Mouse (Mus musculus) CH12.LX (cell line): ENCODE results near the gene Rrbp1. TPM values are rescaled to one million over a fixed set of nuclear protein-coding genes. Genes with fewer than 3 reads are reported as not detected.

Source experiments
- DNase-seq: peaks from one replicate; pipeline ENCODE4 v3.0.0-alpha.2; 2013; ENCODE audit errors: extremely low read depth
- H3K27ac ChIP-seq: 2 replicates; pipeline ENCODE4 v1.5.1; 2012; ENCODE audit warnings: low read depth, mild to moderate bottlenecking, control low read depth, moderate library complexity; ENCODE audit not compliant: insufficient read depth
- H3K27me3 ChIP-seq: replicated peaks from 2 replicates; pipeline ENCODE3; 2012; ENCODE audit warnings: inconsistent platforms
- H3K36me3 ChIP-seq, 2 experiments: replicated peaks in 1 of 2; 2 replicates each; pipeline versions ENCODE3 to v1.6.1; 2012; ENCODE audit warnings: inconsistent platforms in 1 of 2, low read length in 1 of 2, mild to moderate bottlenecking in 1 of 2, mixed read lengths in 1 of 2, moderate library complexity in 1 of 2; ENCODE audit not compliant: control insufficient read depth in 1 of 2, insufficient read depth in 1 of 2
- H3K4me1 ChIP-seq, 2 experiments: 2 replicates each; pipeline ENCODE4 v1.6.1; 2012; ENCODE audit warnings: inconsistent platforms in 1 of 2, moderate library complexity in 1 of 2; ENCODE audit not compliant: insufficient read depth in 2 of 2, control insufficient read depth in 1 of 2
- H3K4me2 ChIP-seq: 2 replicates; pipeline ENCODE4 v1.6.1; 2012; ENCODE audit warnings: low read depth, mild to moderate bottlenecking, control low read depth; ENCODE audit not compliant: poor library complexity, insufficient read depth, severe bottlenecking
- H3K4me3 ChIP-seq, 3 experiments: fragments of 150-350 bp in 1 of 3; sonication (generic) in 1 of 3; replicated peaks in 1 of 3; 2 replicates each; pipeline versions ENCODE3 to v1.5.1; 2011 to 2012; ENCODE audit warnings: low read depth in 2 of 3, low read length in 2 of 3, mild to moderate bottlenecking in 2 of 3, moderate library complexity in 2 of 3, control low read depth in 1 of 3, improper control_type of control experiment in 1 of 3, inconsistent platforms in 1 of 3, mixed read lengths in 1 of 3; ENCODE audit not compliant: poor library complexity in 1 of 3
- H3K79me2 ChIP-seq: replicated peaks from 2 replicates; pipeline ENCODE4 v1.6.1; 2012; ENCODE audit warnings: mild to moderate bottlenecking, moderate library complexity; ENCODE audit not compliant: control insufficient read depth, poor library complexity, insufficient read depth, severe bottlenecking; ENCODE audit errors: extremely low read depth
- H3K9ac ChIP-seq: 2 replicates; pipeline ENCODE4 v1.6.1; 2012; ENCODE audit warnings: low read depth, mild to moderate bottlenecking, control low read depth, moderate library complexity; ENCODE audit not compliant: insufficient read depth
- H3K9me3 ChIP-seq: replicated peaks from 2 replicates; pipeline ENCODE3; 2012; ENCODE audit warnings: low read length, inconsistent platforms, mixed read lengths
- BHLHE40 ChIP-seq: IDR thresholded peaks from 2 replicates; pipeline ENCODE4 v1.6.1; 2011; ENCODE audit warnings: mild to moderate bottlenecking, low read depth, low read length, improper control_type of control experiment
- CHD1 ChIP-seq: IDR thresholded peaks from 2 replicates; pipeline ENCODE4 v1.6.1; 2012; ENCODE audit warnings: low read depth, low read length, improper control_type of control experiment, inconsistent platforms
- E2F4 ChIP-seq: IDR thresholded peaks from 2 replicates; pipeline ENCODE4 v1.6.1; 2011; ENCODE audit warnings: low read depth, low read length, improper control_type of control experiment; ENCODE audit not compliant: insufficient replicate concordance
- ELF1 ChIP-seq: IDR thresholded peaks from 2 replicates; pipeline ENCODE4 v1.6.1; 2014; ENCODE audit warnings: low read depth, mild to moderate bottlenecking, inconsistent platforms, low read length, improper control_type of control experiment
- EP300 ChIP-seq: IDR thresholded peaks from 2 replicates; pipeline ENCODE4 v1.6.1; 2011; ENCODE audit warnings: low read length, improper control_type of control experiment
- ETS1 ChIP-seq: conservative IDR thresholded peaks from 2 replicates; pipeline ENCODE4 v1.6.1; 2012; ENCODE audit warnings: low read depth, mild to moderate bottlenecking, inconsistent platforms, low read length, improper control_type of control experiment, moderate library complexity
- GABPA ChIP-seq: IDR thresholded peaks from 2 replicates; pipeline ENCODE4 v1.6.1; 2012; ENCODE audit warnings: low read depth, low read length, improper control_type of control experiment, inconsistent platforms; ENCODE audit not compliant: insufficient replicate concordance
- IRF4 ChIP-seq: IDR thresholded peaks from 2 replicates; pipeline ENCODE4 v1.6.1; 2014; ENCODE audit warnings: low read depth, mild to moderate bottlenecking, inconsistent platforms, low read length, improper control_type of control experiment
- JUN ChIP-seq: IDR thresholded peaks from 2 replicates; pipeline ENCODE4 v1.6.1; 2011; ENCODE audit warnings: low read depth, mild to moderate bottlenecking, low read length, improper control_type of control experiment, moderate library complexity; ENCODE audit not compliant: insufficient read depth
- KAT2A ChIP-seq: IDR thresholded peaks from 2 replicates; pipeline ENCODE4 v1.6.1; 2012; ENCODE audit warnings: low read length, improper control_type of control experiment, inconsistent platforms; ENCODE audit not compliant: insufficient replicate concordance
- MAZ ChIP-seq: IDR thresholded peaks from 2 replicates; pipeline ENCODE4 v1.6.1; 2012; ENCODE audit warnings: low read depth, mild to moderate bottlenecking, inconsistent platforms, low read length, improper control_type of control experiment, moderate library complexity
- MYC ChIP-seq: IDR thresholded peaks from 2 replicates; pipeline ENCODE4 v1.6.1; 2011; ENCODE audit warnings: low read depth, mild to moderate bottlenecking, improper control_type of control experiment, low read length
- NELFE ChIP-seq: IDR thresholded peaks from 2 replicates; pipeline ENCODE4 v1.6.1; 2011; ENCODE audit warnings: low read depth, low read length, improper control_type of control experiment
- NRF1 ChIP-seq: IDR thresholded peaks from 2 replicates; pipeline ENCODE4 v1.6.1; 2014; ENCODE audit warnings: low read depth, mild to moderate bottlenecking, inconsistent platforms, low read length, improper control_type of control experiment, moderate library complexity
- PAX5 ChIP-seq: IDR thresholded peaks from 2 replicates; pipeline ENCODE4 v1.6.1; 2012; ENCODE audit warnings: low read length, inconsistent platforms, mixed read lengths
- POLR2AphosphoS2 ChIP-seq: IDR thresholded peaks from 2 replicates; pipeline ENCODE4 v1.6.1; 2011; ENCODE audit warnings: low read depth, low read length, improper control_type of control experiment
- RAD21 ChIP-seq: IDR thresholded peaks from 2 replicates; pipeline ENCODE4 v1.6.1; 2011; ENCODE audit warnings: low read depth, mild to moderate bottlenecking, low read length, improper control_type of control experiment, moderate library complexity
- SIN3A ChIP-seq: IDR thresholded peaks from 2 replicates; pipeline ENCODE4 v1.6.1; 2012; ENCODE audit warnings: low read length, improper control_type of control experiment, inconsistent platforms
- TBP ChIP-seq: conservative IDR thresholded peaks from 2 replicates; pipeline ENCODE4 v1.6.1; 2011; ENCODE audit warnings: low read depth, low read length, improper control_type of control experiment
- TCF12 ChIP-seq: IDR thresholded peaks from 2 replicates; pipeline ENCODE4 v1.6.1; 2014; ENCODE audit warnings: low read depth, mild to moderate bottlenecking, inconsistent platforms, low read length, improper control_type of control experiment
- USF1 ChIP-seq: IDR thresholded peaks from 2 replicates; pipeline ENCODE4 v1.6.1; 2014; ENCODE audit warnings: low read depth, mild to moderate bottlenecking, inconsistent platforms, low read length, improper control_type of control experiment
- ZKSCAN1 ChIP-seq: IDR thresholded peaks from 2 replicates; pipeline ENCODE4 v1.6.1; 2012; ENCODE audit warnings: low read depth, inconsistent platforms, low read length, improper control_type of control experiment, borderline replicate concordance
- ZMIZ1 ChIP-seq: IDR thresholded peaks from 2 replicates; pipeline ENCODE4 v1.6.1; 2012; ENCODE audit warnings: low read depth, mild to moderate bottlenecking, inconsistent platforms, low read length, improper control_type of control experiment
- ZNF384 ChIP-seq: IDR thresholded peaks from 2 replicates; pipeline ENCODE4 v1.6.1; 2012; ENCODE audit warnings: low read depth, low read length, improper control_type of control experiment, inconsistent platforms
- dilution Hi-C: fragments of 300-500 bp; cut with MboI; formaldehyde crosslinking; loops from 2 replicates; pipeline ENCODE4 v1.14.3; 2020; ENCODE audit warnings: low sequenced_read_pairs; ENCODE audit not compliant: extremely low pct_unique_long_range_greater_than_20kb, extremely low pct_ligation_motif_present
- in situ Hi-C: fragments of 300-500 bp; cut with MboI; formaldehyde crosslinking; loops from 3 replicates; pipeline ENCODE4 v1.14.3; 2019; ENCODE audit warnings: low sequenced_read_pairs, low pct_ligation_motif_present, low pct_unique_long_range_greater_than_20kb, mixed read lengths
- polyA plus RNA-seq: library from polyadenylated mRNA; unstranded; fragments of >175 nt; gene quantifications from 2 replicates; pipeline ENCODE4 v1.2.1, GENCODE M21; 2012; ENCODE audit warnings: low read depth; ENCODE audit not compliant: insufficient read length
- total RNA-seq, 2 experiments: library from RNA; depleted of rRNA; stranded (reverse); fragments of 300-350 nt in 1 of 2; fragments of >200 nt in 1 of 2; gene quantifications; 2 replicates each; pipeline ENCODE4 v1.2.3; 2012 to 2014

Gene Rrbp1
- total and polyA plus RNA-seq, 3 experiments, result 42.4 to 127 (median 49.3) TPM

DNA sequence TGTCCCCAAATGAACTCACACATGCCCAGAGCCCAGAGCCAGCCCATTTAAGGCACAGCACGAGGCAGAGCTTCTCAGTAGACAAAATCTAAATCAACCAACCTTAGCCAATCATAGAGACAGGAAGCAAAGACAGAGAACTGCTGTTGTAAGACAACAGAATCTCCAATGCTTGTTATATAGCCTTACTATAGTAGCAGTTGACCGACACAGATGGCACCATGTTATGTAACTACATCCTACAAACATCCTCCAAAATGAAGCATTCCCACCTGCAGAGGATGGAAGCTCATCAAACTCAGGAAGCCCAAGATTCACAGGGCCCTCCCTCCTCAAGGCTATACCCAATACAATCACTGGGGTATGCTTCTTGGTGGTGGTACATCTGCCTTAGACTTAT lies 23.6 kb downstream of the Rrbp1 start:
- no peaks in the 10 kb centered on the region for H3K9me3 ChIP-seq
- no peak overlapping the region for H3K4me2 ChIP-seq
- H3K9ac ChIP-seq, result no peak overlapping the region
- H3K79me2 ChIP-seq, result peaks cover 14% of the 10 kb centered on the region
- DNase-seq, result no peak
- in situ Hi-C loops (loop anchor here (10.0 kb wide), 1 partner anchor 153 kb away; no protein-coding TSS in a partner anchor), dilution Hi-C loops (no loop called here)
- no peak overlapping the region for H3K4me3 ChIP-seq
- H3K4me1 ChIP-seq, result peaks cover 18 to 52% of the 10 kb centered on the region in 2 experiments
- H3K27ac ChIP-seq, result no peak overlapping the region
- TF ChIP-seq PAX5 (no peak), GABPA (no peak), MAZ (no peak), KAT2A (no peak)
- H3K36me3 ChIP-seq, result peaks cover 5 to 70% of the 10 kb centered on the region in 2 experiments
- no peaks in the 10 kb centered on the region for H3K27me3 ChIP-seq

DNA sequence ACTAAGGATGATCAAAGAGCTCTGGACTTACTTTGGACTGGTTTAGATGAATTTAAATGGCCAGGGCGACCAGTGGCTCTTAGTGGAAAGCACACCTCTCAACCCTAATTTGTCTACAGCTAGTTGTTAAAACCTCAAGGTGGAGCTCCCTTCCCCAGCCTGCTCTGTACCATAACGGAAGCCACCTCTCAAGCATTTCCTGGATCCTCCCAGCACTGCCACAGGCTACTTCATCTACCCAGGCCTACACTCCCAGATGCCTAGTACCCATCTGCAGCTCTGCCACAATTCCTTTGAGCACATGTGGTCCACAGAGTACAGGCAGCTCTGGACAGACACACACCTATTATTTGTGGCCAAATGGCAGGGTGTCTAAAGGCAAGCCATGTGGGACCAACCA lies 27.6 kb downstream of the Rrbp1 start:
- peaks cover 16 to 51% of the 10 kb centered on the region in 2 experiments for H3K4me1 ChIP-seq
- dilution Hi-C loops, result no loop called here
- no peaks in the 10 kb centered on the region for H3K9me3 ChIP-seq
- H3K36me3 ChIP-seq, result peaks cover 8 to 90% of the 10 kb centered on the region in 2 experiments
- DNase-seq, result no peak
- TF ChIP-seq ZKSCAN1, result no peak
- TF ChIP-seq RAD21, result peak; percentile 19
- TF ChIP-seq ELF1, result peak; percentile 50
- no peak for TF ChIP-seq TBP
- no peaks in the 10 kb centered on the region for H3K79me2 ChIP-seq
- no peak overlapping the region for H3K27ac ChIP-seq
- no peak overlapping the region for H3K9ac ChIP-seq
- no peak overlapping the region for H3K4me2 ChIP-seq
- H3K27me3 ChIP-seq, result no peaks in the 10 kb centered on the region
- in situ Hi-C loops, result loop anchor here (10.0 kb wide), 1 partner anchor 149 kb away; no protein-coding TSS in a partner anchor
- H3K4me3 ChIP-seq, result no peak overlapping the region

DNA sequence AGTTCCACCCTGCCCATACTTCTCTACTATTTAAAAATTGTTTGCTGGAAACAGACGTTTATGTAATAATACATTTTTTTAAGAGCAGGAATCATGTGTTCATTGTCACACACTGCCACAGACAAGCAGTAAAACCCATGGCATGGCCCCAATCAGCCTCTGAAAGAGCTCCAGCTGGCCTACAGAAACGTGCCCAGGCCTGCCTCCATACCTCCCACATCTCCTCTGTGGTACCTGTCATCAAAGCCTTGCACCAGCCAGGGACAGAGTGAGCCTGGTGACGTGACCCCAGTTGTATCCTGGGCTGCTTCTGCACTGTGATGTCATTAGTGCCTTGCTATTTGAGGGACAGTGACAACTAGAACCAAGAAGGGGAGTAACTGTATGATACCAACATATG lies 28.2 kb downstream of the Rrbp1 start:
- in situ Hi-C loops, result loop anchor here (10.0 kb wide), 1 partner anchor 148 kb away; no protein-coding TSS in a partner anchor
- Histone ChIP-seq H3K27me3 (no peaks in the 10 kb centered on the region), H3K27ac (no peak overlapping the region), H3K79me2 (no peaks in the 10 kb centered on the region), H3K4me1 (peaks cover 20 to 57% of the 10 kb centered on the region in 2 experiments), H3K9me3 (no peaks in the 10 kb centered on the region), H3K4me3 (no peak overlapping the region), H3K36me3 (peaks cover 8 to 91% of the 10 kb centered on the region in 2 experiments), H3K4me2 (no peak overlapping the region), H3K9ac (no peak overlapping the region)
- peak; percentile 33 for DNase-seq
- dilution Hi-C loops, result no loop called here
- TF ChIP-seq IRF4 (peak; percentile 75), E2F4 (no peak), RAD21 (no peak), NRF1 (no peak), TCF12 (peak; percentile 62; the same call in 1 of the 2 replicates), USF1 (no peak), SIN3A (0 out of 2 replicates have a peak, but pooled peaks have one; percentile 41), ETS1 (peak; percentile 55; the same call in 1 of the 2 replicates), CHD1 (peak; percentile 85), POLR2AphosphoS2 (0 out of 2 replicates have a peak, but pooled peaks have one; percentile 3), ZMIZ1 (no peak), JUN (no peak), MYC (0 out of 2 replicates have a peak, but pooled peaks have one; percentile 23), NELFE (no peak), ZNF384 (no peak), BHLHE40 (peak; percentile 75), EP300 (peak; percentile 52; the same call in 1 of the 2 replicates)
